8 mouse cellular contexts compared by ENCODE assay signal in genomic region chr6:113047016-113047746, GRCm38 (mm10). TPM values are rescaled to one million over a fixed set of nuclear protein-coding genes. Genes with fewer than 3 reads are reported as not detected.
DNase-seq lines count a peak whose midpoint lies in the region; ATAC-seq and TF ChIP-seq lines count a peak whose summit lies in the region.

No protein-coding gene starts in this region.

- peak overlapping the region; percentile 76 for H3K9ac ChIP-seq in lung, embryonic 16.5 days (ENCODE audit: low read length)
- H3K9ac ChIP-seq in neural tube, embryonic 12.5 days: peak overlapping the region; percentile 74

- WGBS in lung, embryonic 16.5 days: 48% methylated on average over 15 of the region's 15 CpGs
- 40% methylated on average over 15 of the region's 15 CpGs for WGBS in lung, adult 2 months
- WGBS in neural tube, embryonic 12.5 days: 70% methylated on average over 15 of the region's 15 CpGs

- peak overlapping the region; percentile 96; the same call in 1 of the 2 replicates for H3K27ac ChIP-seq in lung, embryonic 16.5 days (ENCODE audit: low read length)
- no peak overlapping the region for H3K27ac ChIP-seq in neural tube, embryonic 12.5 days

- no peak for TF ChIP-seq CTCF in lung, adult 2 months (IDR thresholded peaks at IDR 0.05; ENCODE audit: insufficient read depth, low read length)

- H3K9me3 ChIP-seq in lung, embryonic 16.5 days (ENCODE audit: control insufficient read depth, low read length): no peaks in the 10 kb centered on the region
- no peaks in the 10 kb centered on the region for H3K9me3 ChIP-seq in neural tube, embryonic 12.5 days

- H3K4me1 ChIP-seq in lung, embryonic 16.5 days (replicated peaks; ENCODE audit: control insufficient read depth, insufficient read depth, low read length): peaks cover 12% of the 10 kb centered on the region
- peaks cover 6% of the 10 kb centered on the region; the same call in 1 of the 2 replicates for H3K4me1 ChIP-seq in lung, adult 2 months (ENCODE audit: control insufficient read depth, insufficient read depth, low read length)
- peaks cover 19% of the 10 kb centered on the region for H3K4me1 ChIP-seq in neural tube, embryonic 12.5 days

- TF ChIP-seq POLR2A in lung, adult 2 months (IDR thresholded peaks at IDR 0.05; ENCODE audit: borderline replicate concordance, extremely low read depth, low read depth, low read length): no peak

- H3K4me3 ChIP-seq in lung, embryonic 16.5 days (ENCODE audit: low read length): peak overlapping the region; percentile 82
- H3K4me3 ChIP-seq in lung, adult 2 months (replicated peaks; ENCODE audit: extremely low read depth, low read depth, low read length): no peak overlapping the region
- peak overlapping the region; percentile 83 for H3K4me3 ChIP-seq in neural tube, embryonic 12.5 days

- peak overlapping the region; percentile 83 for H3K4me2 ChIP-seq in lung, embryonic 16.5 days (ENCODE audit: low read depth, low read length)
- peak overlapping the region; percentile 79 for H3K4me2 ChIP-seq in neural tube, embryonic 12.5 days (replicated peaks)

- no peaks in the 10 kb centered on the region for H3K27me3 ChIP-seq in lung, embryonic 16.5 days (ENCODE audit: control insufficient read depth, insufficient read depth, low read depth, low read length)
- H3K27me3 ChIP-seq in neural tube, embryonic 12.5 days (replicated peaks): no peaks in the 10 kb centered on the region

- H3K36me3 ChIP-seq in lung, embryonic 16.5 days (ENCODE audit: control insufficient read depth, insufficient read depth, low read length): peaks cover 12% of the 10 kb centered on the region
- peaks cover 20% of the 10 kb centered on the region for H3K36me3 ChIP-seq in neural tube, embryonic 12.5 days

- no peak for DNase-seq in lung, adult 2 months
- peak; percentile 15 for DNase-seq in c-Kit-negative CD71-positive TER-119-positive erythroid progenitor cells, embryonic 14.5 days (ENCODE audit: low read depth, low spot score)
- no peak for DNase-seq in right cerebral cortex, adult 18-20 months
- no peak for DNase-seq in adrenal gland, adult 2 months
- DNase-seq in kidney, adult 9 months: no peak

- no peak for ATAC-seq in lung, embryonic 16.5 days (ENCODE audit: low read depth)
- ATAC-seq in inflammation-experienced regulatory T-cells, adult 6 months: peak; percentile 36
- no peak for ATAC-seq in neural tube, embryonic 12.5 days (ENCODE audit: low FRiP score, low read depth)

RNA-seq across cellular contexts. Expression of gene Thumpd3, which starts 1.2 kb away (rescaled TPM):
- polyA plus RNA-seq in lung, embryonic 16.5 days (2015; fragmentation: Nextera tagmentation; extraction: Ambion mirVana): 43.7 TPM in 2 replicates
- polyA plus RNA-seq in lung, adult 2 months (2012; rRNA removed): 3.5 and 5.8 TPM in 2 replicates
- 100 to 1,000 TPM in 2 of 3 experiments, 10 to 100 TPM in 1; 89.0 to 121 (median 107) TPM for polyA plus RNA-seq in inflammation-experienced regulatory T-cells, adult 6 months (2017; shearing (Covaris generic))
- 61.2 and 64.0 TPM in 2 replicates for polyA plus RNA-seq in neural tube, embryonic 12.5 days (2016; fragmentation: Nextera tagmentation; extraction: Ambion mirVana)
- 10 to 100 TPM; 32.7 to 35.2 TPM for total RNA-seq in adrenal gland, adult 2 months (2021)
- polyA plus RNA-seq in adrenal gland, adult 2 months (2012; rRNA removed): 2.8 and 3.0 TPM in 2 replicates

RNA-seq across cellular contexts. Expression of gene Setd5, which starts 30.0 kb away (rescaled TPM):
- polyA plus RNA-seq in lung, embryonic 16.5 days (2015; fragmentation: Nextera tagmentation; extraction: Ambion mirVana): 72.1 and 75.6 TPM in 2 replicates
- polyA plus RNA-seq in lung, adult 2 months (2012; rRNA removed): 28.7 and 30.6 TPM in 2 replicates
- 10 to 100 TPM; 33.6 to 48.8 (median 47.2) TPM for polyA plus RNA-seq in inflammation-experienced regulatory T-cells, adult 6 months (2017; shearing (Covaris generic))
- 50.5 and 57.8 TPM in 2 replicates for polyA plus RNA-seq in neural tube, embryonic 12.5 days (2016; fragmentation: Nextera tagmentation; extraction: Ambion mirVana)
- 10 to 100 TPM; 72.0 to 96.9 TPM for total RNA-seq in adrenal gland, adult 2 months (2021)
- polyA plus RNA-seq in adrenal gland, adult 2 months (2012; rRNA removed): 22.8 and 24.3 TPM in 2 replicates
